Mouse (Mus musculus) midbrain, embryonic 12.5 days (tissue): ENCODE results near the gene Trpt1. TPM values are rescaled to one million over a fixed set of nuclear protein-coding genes. Genes with fewer than 3 reads are reported as not detected.

Experiments used
- ATAC-seq: fragments of 200-750 bp; cut with Nextera tagmentation; 2 replicates; pipeline ENCODE4 v1.8.0; 2017; ENCODE audit warnings: low read depth, moderate TSS enrichment, moderate library complexity; ENCODE audit not compliant: low FRiP score
- H3K27ac ChIP-seq: fragments of 300-500 bp; sonication (generic); replicated peaks from 2 replicates; pipeline ENCODE4 v1.5.1; 2016; ENCODE audit warnings: mild to moderate bottlenecking
- H3K27me3 ChIP-seq: fragments of 300-500 bp; sonication (generic); 2 replicates; pipeline ENCODE4 v1.6.1; 2016; ENCODE audit warnings: mild to moderate bottlenecking
- H3K36me3 ChIP-seq: fragments of 300-500 bp; sonication (generic); 2 replicates; pipeline ENCODE4 v1.6.1; 2016
- H3K4me1 ChIP-seq: fragments of 300-500 bp; sonication (generic); 2 replicates; pipeline ENCODE4 v1.6.1; 2016
- H3K4me2 ChIP-seq: fragments of 300-500 bp; sonication (generic); replicated peaks from 2 replicates; pipeline ENCODE4 v1.6.1; 2016; ENCODE audit warnings: mild to moderate bottlenecking, moderate library complexity
- H3K4me3 ChIP-seq: fragments of 300-500 bp; sonication (generic); 2 replicates; pipeline ENCODE4 v1.5.1; 2016; ENCODE audit warnings: mild to moderate bottlenecking
- H3K9ac ChIP-seq: fragments of 300-500 bp; sonication (generic); replicated peaks from 2 replicates; pipeline ENCODE4 v1.6.1; 2016; ENCODE audit warnings: mild to moderate bottlenecking, moderate library complexity
- H3K9me3 ChIP-seq: fragments of 300-500 bp; sonication (generic); 2 replicates; pipeline ENCODE4 v1.6.1; 2016; ENCODE audit warnings: mild to moderate bottlenecking
- WGBS: fragments of 180-500 bp; shearing (Covaris S2); methylation state at CpG from one replicate; pipeline ENCODE4 v1.1.7; 2016; 5-methylcytosine and 5-hydroxymethylcytosine counted together
- polyA plus RNA-seq: library from polyadenylated mRNA; unstranded; fragments of >200 nt; fragmentation: Nextera tagmentation; extraction: Ambion mirVana; gene quantifications from 2 replicates; pipeline ENCODE4 v1.2.1, GENCODE M21; 2016

The Trpt1 gene
- polyA plus RNA-seq, 1 experiment from 2014 or later, result 12.4 TPM

DNA sequence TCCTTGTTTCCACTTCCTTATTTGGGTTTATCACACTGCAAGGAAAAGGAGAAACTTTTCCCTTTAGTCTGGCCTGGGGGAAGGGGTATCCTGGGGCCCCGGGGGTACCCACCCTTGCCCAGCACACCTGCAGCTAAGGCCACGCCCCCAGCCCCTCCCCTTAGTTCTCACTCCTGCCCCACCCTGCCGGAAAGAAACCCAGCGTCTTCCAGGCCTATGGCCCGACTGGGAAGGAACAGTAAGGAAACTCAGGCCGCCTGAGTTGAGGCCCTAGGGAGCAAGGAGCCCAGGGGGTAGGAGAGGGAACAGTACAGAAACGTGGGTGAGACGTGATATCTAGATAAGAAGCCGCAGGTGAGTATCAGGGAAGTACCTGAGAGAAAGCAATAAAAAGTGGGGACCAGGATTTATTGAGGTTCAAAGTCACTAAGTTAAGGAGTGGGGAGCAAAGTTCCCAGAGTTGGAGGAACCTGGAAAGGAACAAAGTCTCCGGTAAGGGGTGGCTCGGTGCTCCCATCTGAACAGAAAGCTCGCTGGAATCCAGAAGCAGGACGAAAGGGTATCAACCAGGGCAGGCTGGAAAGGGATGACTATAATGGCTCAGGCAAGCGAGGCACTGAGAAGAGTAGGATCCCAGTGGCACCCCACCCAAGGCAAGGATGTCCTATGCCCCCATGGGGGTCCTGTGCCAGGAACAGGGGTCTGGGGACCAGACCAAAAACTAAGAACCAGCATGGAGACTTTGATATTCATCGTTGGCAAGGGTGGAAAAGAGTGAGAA is 27.2 kb upstream of the Trpt1 start:
- H3K4me3 ChIP-seq, result peak overlapping the region; percentile 44
- 15% methylated on average over 15 of the region's 15 CpGs for WGBS
- 0 out of 2 replicates have a peak, but pooled peaks cover 3% of the 10 kb centered on the region for H3K36me3 ChIP-seq
- H3K4me1 ChIP-seq, result peaks cover 23% of the 10 kb centered on the region
- H3K27ac ChIP-seq, result no peak overlapping the region
- H3K9ac ChIP-seq, result no peak overlapping the region
- peaks cover 57% of the 10 kb centered on the region for H3K27me3 ChIP-seq
- ATAC-seq, result no peak
- H3K4me2 ChIP-seq, result peak overlapping the region; percentile 53
- no peaks in the 10 kb centered on the region for H3K9me3 ChIP-seq

GRCm38 (mm10) chr19:6969291-6969664 is 26.7 kb upstream of the Trpt1 start:
- Histone ChIP-seq H3K4me3 (peak overlapping the region; percentile 44), H3K4me1 (peaks cover 28% of the 10 kb centered on the region), H3K9ac (peak overlapping the region; percentile 31; the same call in 1 of the 2 replicates), H3K27me3 (peaks cover 57% of the 10 kb centered on the region), H3K36me3 (0 out of 2 replicates have a peak, but pooled peaks cover 2% of the 10 kb centered on the region), H3K4me2 (peak overlapping the region; percentile 53), H3K27ac (no peak overlapping the region), H3K9me3 (no peaks in the 10 kb centered on the region)
- WGBS, result under 1% methylated on average over 20 of the region's 20 CpGs
- no peak for ATAC-seq

GRCm38 (mm10) chr19:6969665-6970381 is 26.1 kb upstream of the Trpt1 start:
- Histone ChIP-seq H3K27me3 (peaks cover 57% of the 10 kb centered on the region), H3K9me3 (no peaks in the 10 kb centered on the region), H3K4me1 (peaks cover 28% of the 10 kb centered on the region), H3K9ac (peak overlapping the region; percentile 31; the same call in 1 of the 2 replicates), H3K4me3 (peak overlapping the region; percentile 44), H3K36me3 (no peaks in the 10 kb centered on the region), H3K4me2 (peak overlapping the region; percentile 53), H3K27ac (no peak overlapping the region)
- WGBS, result 1% methylated on average over 55 of the region's 55 CpGs
- 0 out of 2 replicates have a peak, but pooled peaks have one; percentile 25 for ATAC-seq

GRCm38 (mm10) chr19:6970460-6971085 is 25.4 kb upstream of the Trpt1 start:
- Histone ChIP-seq H3K4me2 (peak overlapping the region; percentile 53; the same call in 1 of the 2 replicates), H3K27ac (no peak overlapping the region), H3K9me3 (no peaks in the 10 kb centered on the region), H3K9ac (no peak overlapping the region), H3K4me1 (peaks cover 28% of the 10 kb centered on the region), H3K4me3 (peak overlapping the region; percentile 44), H3K27me3 (peaks cover 57% of the 10 kb centered on the region), H3K36me3 (no peaks in the 10 kb centered on the region)
- no peak for ATAC-seq
- 21% methylated on average over 11 of the region's 11 CpGs for WGBS

DNA sequence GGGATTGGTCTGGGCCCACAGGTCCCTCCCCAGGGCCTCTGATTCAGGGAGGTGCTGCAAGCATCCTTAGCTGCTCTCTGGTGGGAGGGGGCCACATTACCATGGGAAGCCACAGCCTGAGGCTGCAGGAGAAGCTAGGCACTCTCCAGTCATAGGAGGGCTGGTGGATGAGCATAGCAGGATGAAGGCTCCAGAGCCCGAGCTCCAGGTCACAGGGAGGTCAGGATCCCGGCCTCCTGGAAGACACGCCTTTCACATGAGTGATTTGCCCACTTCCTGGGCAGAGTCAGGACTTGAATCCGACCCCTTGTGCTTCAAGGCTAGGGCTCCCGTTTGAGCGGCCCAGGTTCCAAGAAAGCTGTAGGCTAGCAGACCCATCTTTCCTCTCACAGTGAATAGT is 24.3 kb upstream of the Trpt1 start:
- peaks cover 37% of the 10 kb centered on the region for H3K4me1 ChIP-seq
- ATAC-seq, result no peak
- no peak overlapping the region for H3K9ac ChIP-seq
- no peak overlapping the region for H3K4me2 ChIP-seq
- 0 out of 2 replicates have a peak, but pooled peaks cover 3% of the 10 kb centered on the region for H3K36me3 ChIP-seq
- no peak overlapping the region for H3K27ac ChIP-seq
- no peaks in the 10 kb centered on the region for H3K9me3 ChIP-seq
- peaks cover 57% of the 10 kb centered on the region for H3K27me3 ChIP-seq
- WGBS, result 51% methylated on average over 6 of the region's 6 CpGs
- H3K4me3 ChIP-seq, result no peak overlapping the region

DNA sequence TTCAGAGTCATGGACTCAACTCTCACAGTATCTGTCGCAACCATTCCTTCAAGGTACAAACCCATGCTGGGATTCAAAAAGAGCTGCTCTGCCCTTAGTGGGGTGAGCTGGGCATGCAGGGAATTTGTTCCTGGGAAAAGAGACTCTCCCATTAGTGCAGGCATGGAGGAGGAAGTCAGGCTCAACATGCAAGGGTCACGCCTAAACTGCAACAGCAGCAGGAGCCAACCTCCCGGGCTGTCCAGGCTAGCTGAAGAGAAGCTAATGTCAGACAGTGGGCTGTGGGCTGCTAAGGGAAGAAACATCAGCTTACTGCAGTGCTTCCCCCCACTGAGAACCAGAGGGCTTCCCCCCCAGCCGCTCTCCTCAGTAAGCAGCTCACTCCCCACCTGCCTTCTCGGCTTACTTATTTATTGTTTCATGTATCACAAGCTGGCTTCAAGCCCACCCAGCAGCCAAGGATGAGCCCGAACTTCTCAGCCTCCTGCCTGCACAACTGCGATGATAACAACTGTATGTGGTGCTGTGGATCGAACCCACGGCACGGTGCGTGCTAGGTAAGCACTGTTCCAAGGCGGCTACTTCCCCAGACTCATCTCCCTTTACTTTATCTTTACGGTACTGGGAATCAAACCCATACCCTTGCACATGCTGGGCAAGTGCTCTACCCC is 23.5 kb upstream of the Trpt1 start:
- 81% methylated on average over 13 of the region's 13 CpGs for WGBS
- no peak for ATAC-seq
- Histone ChIP-seq H3K9ac (no peak overlapping the region), H3K27me3 (peaks cover 57% of the 10 kb centered on the region), H3K9me3 (no peaks in the 10 kb centered on the region), H3K27ac (no peak overlapping the region), H3K4me3 (no peak overlapping the region), H3K36me3 (peaks cover 9% of the 10 kb centered on the region), H3K4me2 (no peak overlapping the region), H3K4me1 (peaks cover 43% of the 10 kb centered on the region)

GRCm38 (mm10) chr19:6973581-6974190 is 22.2 kb upstream of the Trpt1 start:
- peak overlapping the region; percentile 78 for H3K4me3 ChIP-seq
- peak overlapping the region; percentile 94 for H3K4me2 ChIP-seq
- H3K9me3 ChIP-seq, result no peaks in the 10 kb centered on the region
- peak overlapping the region; percentile 95; the same call in 1 of the 2 replicates for H3K27ac ChIP-seq
- peaks cover 19% of the 10 kb centered on the region for H3K36me3 ChIP-seq
- H3K4me1 ChIP-seq, result peaks cover 56% of the 10 kb centered on the region
- peaks cover 45% of the 10 kb centered on the region for H3K27me3 ChIP-seq
- peak overlapping the region; percentile 92 for H3K9ac ChIP-seq
- no peak for ATAC-seq
- 36% methylated on average over 11 of the region's 12 CpGs for WGBS

DNA sequence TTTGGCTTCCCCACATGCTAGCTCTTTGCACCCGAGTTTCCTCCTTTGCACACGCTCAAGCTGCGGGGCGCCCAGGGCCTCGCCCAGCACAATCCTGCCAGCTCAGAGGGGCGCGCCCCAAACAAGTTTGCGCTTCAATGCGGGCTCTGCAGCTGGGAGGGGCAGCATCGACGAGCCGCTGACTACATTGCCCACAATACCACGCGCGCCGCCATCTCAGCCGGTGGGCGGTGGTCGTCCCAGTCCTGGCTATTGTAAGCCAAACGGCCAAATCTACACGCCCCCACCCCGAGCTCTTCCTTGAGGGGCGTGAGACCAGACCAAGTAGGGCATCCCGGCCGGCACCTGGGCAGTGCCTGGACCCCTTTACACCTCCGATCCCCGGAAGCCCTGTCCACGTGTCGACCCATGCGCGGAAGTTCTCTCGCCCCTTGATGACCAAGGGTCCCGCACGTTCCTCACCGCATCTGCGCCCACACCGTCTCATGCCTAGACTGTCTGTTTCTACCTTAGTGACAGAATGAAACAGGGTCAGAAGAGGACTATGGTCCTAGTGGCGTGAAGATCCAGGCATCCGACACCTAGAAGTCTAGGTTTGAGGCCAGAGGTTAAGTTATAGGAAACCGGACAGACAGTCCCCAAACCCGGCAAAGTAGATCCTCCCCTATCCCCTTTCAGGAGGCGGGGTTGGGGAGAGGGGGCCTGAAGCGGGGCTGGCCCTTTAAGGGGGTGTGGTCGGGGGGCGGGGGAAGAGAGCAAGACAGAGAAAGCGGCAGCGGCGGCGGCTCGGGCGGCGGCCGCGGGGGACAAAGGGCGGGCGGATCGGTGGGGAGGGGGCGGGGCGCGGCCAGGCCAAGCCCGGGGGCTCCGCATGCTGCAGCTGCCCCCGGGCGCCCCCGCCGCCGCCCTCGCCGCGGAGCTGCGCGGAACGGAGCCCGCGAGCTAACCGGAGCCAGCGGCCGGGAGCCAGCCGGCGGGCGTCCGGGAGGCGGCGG is 21.4 kb upstream of the Trpt1 start, which contains the start of gene Ppp1r14b:
Gene Ppp1r14b (plus strand): TSS at position 758 of the 995 bp plus-strand sequence.
- H3K27me3 ChIP-seq, result peaks cover 37% of the 10 kb centered on the region

DNA sequence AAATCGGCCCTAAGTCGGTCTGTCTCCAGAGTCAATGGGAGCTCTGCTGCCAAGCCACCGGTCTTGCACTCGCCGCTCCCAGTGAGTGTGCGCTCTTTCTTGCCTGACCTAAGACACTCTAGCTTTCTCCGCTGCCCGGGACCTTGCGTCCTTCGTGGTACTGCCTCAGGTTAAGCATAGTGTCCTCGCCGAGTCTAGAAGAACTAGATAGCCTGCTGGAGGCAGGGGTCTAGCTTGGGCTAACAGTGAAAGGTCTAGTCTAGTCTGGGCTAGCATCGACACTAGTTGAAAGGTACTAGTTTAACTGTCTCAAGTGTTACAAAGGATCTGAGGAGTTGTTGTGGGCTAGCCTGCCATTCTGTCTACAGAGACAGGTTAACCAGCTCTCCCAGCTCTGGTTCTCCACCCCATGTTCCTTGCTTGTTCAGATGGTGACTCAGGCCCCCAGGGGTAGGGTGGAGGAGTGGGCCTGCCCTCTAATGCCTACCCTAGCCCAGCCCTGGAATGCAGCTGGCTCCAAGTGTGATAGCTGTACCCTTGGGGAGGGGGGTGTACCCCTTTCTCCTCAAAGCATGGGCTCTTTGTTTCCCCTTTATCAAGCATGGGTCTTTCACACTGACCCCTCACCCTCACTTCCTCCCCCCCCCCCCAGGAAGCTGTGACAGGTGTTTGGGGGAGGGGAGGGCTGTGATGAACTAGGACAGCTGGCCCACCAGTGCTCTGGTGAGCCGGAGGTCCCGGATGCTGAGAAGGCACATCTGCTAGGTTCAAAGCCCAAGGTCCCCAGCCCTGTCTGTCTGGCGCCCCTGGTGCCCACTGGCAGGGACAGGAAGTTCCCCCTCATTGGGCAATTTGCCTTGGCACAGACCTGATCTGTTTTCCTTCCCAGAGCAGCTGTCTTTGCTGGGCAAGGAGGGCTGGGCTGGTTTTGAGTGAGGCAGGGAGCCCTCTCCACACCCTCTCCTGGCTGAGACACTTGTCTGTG is 20.1 kb upstream of the Trpt1 start, which contains the start of gene Plcb3:
Gene Plcb3 (minus strand): TSS at position 934 of the 985 bp plus-strand sequence.
- H3K27me3 ChIP-seq, result peaks cover 23% of the 10 kb centered on the region
- H3K36me3 ChIP-seq, result peaks cover 19% of the 10 kb centered on the region
- peaks cover 47% of the 10 kb centered on the region for H3K4me1 ChIP-seq
- peak within 1 kb of the TSS; percentile 94 for H3K4me2 ChIP-seq
- WGBS, result under 1% methylated on average over 16 of the region's 16 CpGs
- H3K4me3 ChIP-seq, result peak within 1 kb of the TSS; percentile 78
- no peaks in the 10 kb centered on the region for H3K9me3 ChIP-seq
- peak within 1 kb of the TSS; percentile 92 for H3K9ac ChIP-seq
- peak within 1 kb of the TSS; percentile 95 for H3K27ac ChIP-seq
- ATAC-seq, result no peak

More for the DNA sequence above, 21.4 kb upstream of the Trpt1 start, which contains the start of gene Ppp1r14b:
- Histone ChIP-seq H3K9ac (peak within 1 kb of the TSS; percentile 92), H3K4me1 (peaks cover 58% of the 10 kb centered on the region), H3K9me3 (no peaks in the 10 kb centered on the region), H3K4me2 (peak within 1 kb of the TSS; percentile 94), H3K36me3 (peaks cover 19% of the 10 kb centered on the region), H3K4me3 (peak within 1 kb of the TSS; percentile 78), H3K27ac (peak within 1 kb of the TSS; percentile 95)
- ATAC-seq, result peak; percentile 69
- WGBS, result under 1% methylated on average over 76 of the region's 84 CpGs
